Mouse (Mus musculus) spleen, adult 10 weeks (tissue): ENCODE measurements around the gene Wdr18. TPM values are rescaled to one million over a fixed set of nuclear protein-coding genes. Genes with fewer than 3 reads are reported as not detected.

Experiments
- polyA plus RNA-seq: library from polyadenylated mRNA; stranded (reverse); fragments of 350-450 nt; fragmentation: Illumina TruSeq; extraction: RNeasy Lipid Tissue Mini Kit (QIAGEN cat#74804); gene quantifications from one replicate; pipeline ENCODE4 v1.2.3, GENCODE M21; 2015; ENCODE audit warnings: low replicate concordance; ENCODE audit not compliant: insufficient read depth

The Wdr18 gene
- 10.6 TPM for polyA plus RNA-seq

GRCm38 (mm10) chr10:79959847-79960601 is at the start of gene Wdr18:
Gene Wdr18, plus strand, starts transcription at chr10:79960152.

GRCm38 (mm10) chr10:79910556-79910955 is 49.4 kb upstream of the Wdr18 start, which contains the start of gene Gm26602:
Gene Gm26602, plus strand, starts transcription at chr10:79910856.

GRCm38 (mm10) chr10:79916808-79917531 is 43.0 kb upstream of the Wdr18 start, which contains the start of gene Kiss1r:
Gene Kiss1r, plus strand, starts transcription at chr10:79916971.

GRCm38 (mm10) chr10:79920958-79921535 is 38.9 kb upstream of the Wdr18 start, which contains the start of gene R3hdm4:
Gene R3hdm4, minus strand, starts transcription at chr10:79921208.

GRCm38 (mm10) chr10:79926491-79927323 is 33.2 kb upstream of the Wdr18 start, which contains the start of gene Arid3a:
Gene Arid3a, plus strand, starts transcription at chr10:79927043.

GRCm38 (mm10) chr10:79970415-79971182 is 10.6 kb downstream of the Wdr18 start, which contains the start of gene Grin3b:
Gene Grin3b, plus strand, starts transcription at chr10:79970715.

GRCm38 (mm10) chr10:79984195-79984816 is 24.4 kb downstream of the Wdr18 start, which contains the start of gene Tmem259:
Gene Tmem259, minus strand, starts transcription at chr10:79984330.

GRCm38 (mm10) chr10:79988506-79989271 is 28.7 kb downstream of the Wdr18 start, which contains the start of gene Cnn2:
Gene Cnn2, plus strand, starts transcription at chr10:79988584.

GRCm38 (mm10) chr10:79996272-79997033 is 36.5 kb downstream of the Wdr18 start, which contains the start of gene Abca7:
Gene Abca7, plus strand, starts transcription at chr10:79996494.

GRCm38 (mm10) chr10:80016511-80016910 is 56.6 kb downstream of the Wdr18 start, which contains the start of gene Arhgap45:
Gene Arhgap45, plus strand, starts transcription at chr10:80016653.

Other genes with a start within 250 kb of the Wdr18 start
- not detected for gene Hcn2, start 243.5 kb upstream of the Wdr18 start, polyA plus RNA-seq
- 16.0 TPM for gene Polrmt, start 213.6 kb upstream of the Wdr18 start, polyA plus RNA-seq
- not detected for gene Fgf22, start 205.1 kb upstream of the Wdr18 start, polyA plus RNA-seq
- gene Rnf126, start 193.2 kb upstream of the Wdr18 start, polyA plus RNA-seq, result 5.5 TPM
- 1.2 TPM for gene Fstl3, start 182.9 kb upstream of the Wdr18 start, polyA plus RNA-seq
- 0.25 TPM for gene Prss57, start 169.2 kb upstream of the Wdr18 start, polyA plus RNA-seq
- 3.1 TPM for gene Palm, start 166.6 kb upstream of the Wdr18 start, polyA plus RNA-seq
- gene Misp, start 139.2 kb upstream of the Wdr18 start, polyA plus RNA-seq, result not detected
- gene Ptbp1, start 105.7 kb upstream of the Wdr18 start, polyA plus RNA-seq, result 156 TPM
- gene Prtn3, start 85.7 kb upstream of the Wdr18 start, polyA plus RNA-seq, result not detected
- 0.47 TPM for gene Plppr3, start 85.5 kb upstream of the Wdr18 start, polyA plus RNA-seq
- gene Elane, start 73.9 kb upstream of the Wdr18 start, polyA plus RNA-seq, result 0.35 TPM
- gene Cfd, start 69.3 kb upstream of the Wdr18 start, polyA plus RNA-seq, result 1.0 TPM
- 3.4 TPM for gene Med16, start 51.2 kb upstream of the Wdr18 start, polyA plus RNA-seq
- not detected for gene Gm26602, start 49.3 kb upstream of the Wdr18 start, polyA plus RNA-seq
- 0.33 TPM for gene Kiss1r, start 43.2 kb upstream of the Wdr18 start, polyA plus RNA-seq
- 52.3 TPM for gene R3hdm4, start 38.9 kb upstream of the Wdr18 start, polyA plus RNA-seq
- gene Arid3a, start 33.1 kb upstream of the Wdr18 start, polyA plus RNA-seq, result 8.9 TPM
- not detected for gene Grin3b, start 10.6 kb downstream of the Wdr18 start, polyA plus RNA-seq
- gene Tmem259, start 24.2 kb downstream of the Wdr18 start, polyA plus RNA-seq, result 23.2 TPM
- gene Cnn2, start 28.4 kb downstream of the Wdr18 start, polyA plus RNA-seq, result 160 TPM
- gene Abca7, start 36.3 kb downstream of the Wdr18 start, polyA plus RNA-seq, result 10.9 TPM
- 93.1 TPM for gene Arhgap45, start 56.5 kb downstream of the Wdr18 start, polyA plus RNA-seq
- gene Polr2e, start 79.6 kb downstream of the Wdr18 start, polyA plus RNA-seq, result 19.3 TPM
- 128 TPM for gene Gpx4, start 87.0 kb downstream of the Wdr18 start, polyA plus RNA-seq
- gene Sbno2, start 145.4 kb downstream of the Wdr18 start, polyA plus RNA-seq, result 22.6 TPM
- gene Stk11, start 155.7 kb downstream of the Wdr18 start, polyA plus RNA-seq, result 58.7 TPM
- gene Atp5d, start 178.5 kb downstream of the Wdr18 start, polyA plus RNA-seq, result 23.7 TPM
- gene Cbarp, start 180.7 kb downstream of the Wdr18 start, polyA plus RNA-seq, result 1.2 TPM
- gene Midn, start 188.1 kb downstream of the Wdr18 start, polyA plus RNA-seq, result 29.3 TPM
- 81.8 TPM for gene Cirbp, start 205.8 kb downstream of the Wdr18 start, polyA plus RNA-seq
- gene 1600002K03Rik, start 212.8 kb downstream of the Wdr18 start, polyA plus RNA-seq, result 13.5 TPM
- 0.35 TPM for gene Efna2, start 219.3 kb downstream of the Wdr18 start, polyA plus RNA-seq